Mouse (Mus musculus): Measurements from ENCODE around the gene Cox19.

Gene Cox19

GRCm38 (mm10) chr5:139291811-139292560, 59.2 kb downstream of the Cox19 start:
- DNase-seq (ENCODE audit: low spot score), result no peak

GRCm38 (mm10) chr5:139290467-139291259, 60.6 kb downstream of the Cox19 start:
- no peak for DNase-seq (ENCODE audit: low spot score)

- DNase-seq (ENCODE audit: low spot score), result no peak
Observed at GRCm38 (mm10) chr5:139288591-139288990, 62.6 kb downstream of the Cox19 start.

DNA sequence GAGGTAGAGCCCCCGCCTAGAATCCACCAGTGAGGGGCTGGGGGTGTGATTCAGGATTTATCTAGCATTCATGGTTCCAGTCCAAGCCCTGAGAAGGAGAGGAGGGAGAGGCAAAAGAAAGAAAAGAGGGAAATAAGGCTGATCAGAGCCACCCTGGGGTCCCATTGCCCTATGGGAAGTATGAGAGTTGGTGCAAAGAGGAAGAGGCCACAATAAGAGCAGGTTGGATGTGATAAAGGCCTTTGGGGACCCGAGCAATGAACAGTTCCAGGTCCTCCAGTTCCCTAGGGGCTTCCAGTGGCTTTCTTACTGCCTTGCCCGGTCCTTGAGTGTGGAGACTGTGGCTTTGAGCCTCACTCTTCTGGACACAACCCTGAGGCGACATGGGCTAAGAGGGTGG, 63.4 kb downstream of the Cox19 start:
- no peak for DNase-seq (ENCODE audit: low spot score)

DNA sequence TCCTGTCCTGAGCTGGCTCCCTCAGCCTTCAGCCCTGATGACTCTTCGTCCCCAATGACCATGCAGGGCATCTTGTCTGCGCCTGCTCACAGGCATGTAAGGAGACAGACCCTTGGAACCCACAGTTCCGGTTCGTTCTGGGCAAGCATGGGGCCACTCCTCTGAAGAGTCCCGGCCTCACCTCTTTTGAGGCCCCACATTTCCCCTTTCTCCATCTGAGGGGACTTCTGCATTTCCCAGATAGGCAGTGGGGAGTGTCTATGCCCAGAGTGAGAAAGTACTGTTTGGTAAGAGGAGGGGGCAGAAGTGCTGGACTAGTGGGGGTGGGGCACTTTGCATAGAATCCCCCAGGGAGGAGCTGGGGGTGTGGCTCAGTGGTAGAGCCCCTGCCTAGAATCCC, 64.1 kb downstream of the Cox19 start:
- DNase-seq (ENCODE audit: low spot score), result no peak
